Mouse (Mus musculus) A20 (cell line): Measurements from ENCODE around the gene Inpp4b.
A peak's percentile ranks its signal among the peaks of the same experiment; 100 is the strongest.

ENCODE experiments used
- DNase-seq: peaks from one replicate; pipeline ENCODE4 v3.0.0-alpha.2; 2011; ENCODE audit warnings: low read depth, low spot score

Inpp4b gene

GRCm38 (mm10) chr8:81466776-81467175 is 124.4 kb downstream of the Inpp4b start:
- peak; percentile 19 for DNase-seq

GRCm38 (mm10) chr8:81478674-81479073 is 136.3 kb downstream of the Inpp4b start:
- peak; percentile 71 for DNase-seq

- no peak for DNase-seq
Observed at GRCm38 (mm10) chr8:81483834-81484233, 141.5 kb downstream of the Inpp4b start.

GRCm38 (mm10) chr8:81485626-81486025 is 143.3 kb downstream of the Inpp4b start:
- no peak for DNase-seq

- no peak for DNase-seq
Observed at GRCm38 (mm10) chr8:81489894-81490661, 147.7 kb downstream of the Inpp4b start.

GRCm38 (mm10) chr8:81491097-81491705 is 148.8 kb downstream of the Inpp4b start:
- no peak for DNase-seq

- no peak for DNase-seq
Observed at GRCm38 (mm10) chr8:81491706-81492204, 149.4 kb downstream of the Inpp4b start.

- no peak for DNase-seq
Observed at GRCm38 (mm10) chr8:81494823-81495222, 152.5 kb downstream of the Inpp4b start.

GRCm38 (mm10) chr8:81497646-81498045 is 155.3 kb downstream of the Inpp4b start:
- no peak for DNase-seq

- no peak for DNase-seq
Observed at GRCm38 (mm10) chr8:81502216-81502615, 159.9 kb downstream of the Inpp4b start.

GRCm38 (mm10) chr8:81502982-81503381 is 160.6 kb downstream of the Inpp4b start:
- no peak for DNase-seq

- no peak for DNase-seq
Observed at GRCm38 (mm10) chr8:81512826-81513225, 170.5 kb downstream of the Inpp4b start.

GRCm38 (mm10) chr8:81514425-81514824 is 172.1 kb downstream of the Inpp4b start:
- DNase-seq, result no peak

GRCm38 (mm10) chr8:81522085-81522484 is 179.7 kb downstream of the Inpp4b start:
- no peak for DNase-seq

GRCm38 (mm10) chr8:81524561-81524960 is 182.2 kb downstream of the Inpp4b start:
- no peak for DNase-seq

GRCm38 (mm10) chr8:81527661-81528060 is 185.3 kb downstream of the Inpp4b start:
- DNase-seq, result no peak

- DNase-seq, result no peak
Observed at GRCm38 (mm10) chr8:81538310-81538709, 196.0 kb downstream of the Inpp4b start.

GRCm38 (mm10) chr8:81558550-81558949 is 216.2 kb downstream of the Inpp4b start:
- DNase-seq, result no peak

- no peak for DNase-seq
Observed at GRCm38 (mm10) chr8:81562405-81562804, 220.0 kb downstream of the Inpp4b start.

- DNase-seq, result no peak
Observed at GRCm38 (mm10) chr8:81565484-81565883, 223.1 kb downstream of the Inpp4b start.

- DNase-seq, result no peak
Observed at GRCm38 (mm10) chr8:81572319-81573104, 230.2 kb downstream of the Inpp4b start.

- DNase-seq, result no peak
Observed at GRCm38 (mm10) chr8:81575268-81575917, 233.0 kb downstream of the Inpp4b start.
